Mouse (Mus musculus) intestine, embryonic 14.5 days (tissue): ENCODE measurements around the gene Dhdh. TPM values are rescaled to one million over a fixed set of nuclear protein-coding genes. Genes with fewer than 3 reads are reported as not detected.
"Not testable (repeated sequence)": the region's sequence is repeated elsewhere in the genome, so short reads cannot be mapped to it uniquely, and the experiment has no call there.

Experiments
- ATAC-seq: fragments of 200-750 bp; cut with Nextera tagmentation; replicated peaks from 2 replicates; pipeline ENCODE4 v1.8.0; 2017; ENCODE audit warnings: low read depth, moderate number of reproducible peaks, moderate TSS enrichment, moderate library complexity; ENCODE audit not compliant: low FRiP score, low TSS enrichment
- DNase-seq: peaks from one replicate; pipeline ENCODE4 v3.0.0-alpha.2; 2018; ENCODE audit warnings: low spot score
- H3K27ac ChIP-seq: fragments of 300-500 bp; sonication (generic); 2 replicates; pipeline ENCODE4 v1.5.1; 2014; ENCODE audit warnings: low read depth, mild to moderate bottlenecking, control low read depth
- H3K27me3 ChIP-seq: fragments of 300-500 bp; sonication (generic); replicated peaks from 2 replicates; pipeline ENCODE4 v1.6.1; 2014; ENCODE audit warnings: low read length, control low read depth; ENCODE audit not compliant: control insufficient read depth, insufficient read depth
- H3K36me3 ChIP-seq: fragments of 300-500 bp; sonication (generic); 2 replicates; pipeline ENCODE4 v1.6.1; 2014; ENCODE audit warnings: low read length, control low read depth; ENCODE audit not compliant: control insufficient read depth, insufficient read depth
- H3K4me1 ChIP-seq: fragments of 300-500 bp; sonication (generic); replicated peaks from 2 replicates; pipeline ENCODE4 v1.6.1; 2014; ENCODE audit warnings: low read length, control low read depth, mixed read lengths; ENCODE audit not compliant: control insufficient read depth, insufficient read depth
- H3K4me2 ChIP-seq: fragments of 300-500 bp; sonication (generic); 2 replicates; pipeline ENCODE4 v1.6.1; 2014; ENCODE audit warnings: low read length
- H3K4me3 ChIP-seq: fragments of 300-500 bp; sonication (generic); 2 replicates; pipeline ENCODE4 v1.5.1; 2014; ENCODE audit warnings: low read depth, low read length, control low read depth, mixed read lengths
- H3K9ac ChIP-seq: fragments of 300-500 bp; sonication (generic); 2 replicates; pipeline ENCODE4 v1.6.1; 2014; ENCODE audit warnings: mild to moderate bottlenecking, low read length
- H3K9me3 ChIP-seq: fragments of 300-500 bp; sonication (generic); 2 replicates; pipeline ENCODE4 v1.6.1; 2016; ENCODE audit warnings: low read length, control low read depth; ENCODE audit not compliant: control insufficient read depth
- WGBS: fragments of 180-500 bp; shearing (Covaris S2); extraction: QIAGEN DNeasy Blood & Tissue Kit; methylation state at CpG from one replicate; pipeline ENCODE4 v1.1.7; 2014; 5-methylcytosine and 5-hydroxymethylcytosine counted together
- polyA plus RNA-seq: library from polyadenylated mRNA; unstranded; fragments of >200 nt; fragmentation: Nextera tagmentation; extraction: Ambion mirVana; gene quantifications from 2 replicates; pipeline ENCODE4 v1.2.1, GENCODE M21; 2014

Gene Dhdh
- polyA plus RNA-seq, 1 experiment from 2014 or later = 3.5 TPM

- no peak overlapping the region for H3K4me3 ChIP-seq
- no peak overlapping the region for H3K4me2 ChIP-seq
- H3K27ac ChIP-seq = no peak overlapping the region
- peaks cover 8% of the 10 kb centered on the region; the same call in 1 of the 2 replicates for H3K36me3 ChIP-seq
- no peaks in the 10 kb centered on the region for H3K27me3 ChIP-seq
- no peak overlapping the region for H3K9ac ChIP-seq
- peaks cover 24% of the 10 kb centered on the region for H3K4me1 ChIP-seq
- no peak for DNase-seq
- no peak for ATAC-seq
- H3K9me3 ChIP-seq = no peaks in the 10 kb centered on the region
- WGBS = 93% methylated on average over 16 of the region's 16 CpGs
These were observed 30.0 kb upstream of the Dhdh start for GRCm38 (mm10) chr7:45518618-45519017.

- H3K4me2 ChIP-seq, H3K4me3 ChIP-seq, DNase-seq, H3K9me3 ChIP-seq, H3K27me3 ChIP-seq, H3K9ac ChIP-seq, ATAC-seq, H3K36me3 ChIP-seq, H3K4me1 ChIP-seq, H3K27ac ChIP-seq: not testable (repeated sequence)
- 73% methylated on average over 5 of the region's 5 CpGs for WGBS
These were observed 28.2 kb upstream of the Dhdh start for GRCm38 (mm10) chr7:45516846-45517245.

- H3K9ac ChIP-seq = no peak overlapping the region
- H3K4me1 ChIP-seq = peaks cover 10% of the 10 kb centered on the region
- peak overlapping the region; percentile 36 for H3K4me2 ChIP-seq
- 22% methylated on average over 16 of the region's 16 CpGs for WGBS
- ATAC-seq (peak; percentile 41), DNase-seq (no peak)
- H3K4me3 ChIP-seq = no peak overlapping the region
- H3K36me3 ChIP-seq = no peaks in the 10 kb centered on the region
- H3K27me3 ChIP-seq = no peaks in the 10 kb centered on the region
- peak overlapping the region; percentile 75 for H3K27ac ChIP-seq
- no peaks in the 10 kb centered on the region for H3K9me3 ChIP-seq
These were observed 26.8 kb upstream of the Dhdh start for GRCm38 (mm10) chr7:45515436-45515835.

GRCm38 (mm10) chr7:45514411-45514810 lies 25.8 kb upstream of the Dhdh start:
- Histone ChIP-seq H3K9me3 (no peaks in the 10 kb centered on the region), H3K4me1 (peaks cover 8% of the 10 kb centered on the region), H3K36me3 (no peaks in the 10 kb centered on the region), H3K27ac (peak overlapping the region; percentile 75), H3K4me2 (no peak overlapping the region), H3K4me3 (no peak overlapping the region), H3K9ac (no peak overlapping the region), H3K27me3 (no peaks in the 10 kb centered on the region)
- 87% methylated on average over 7 of the region's 7 CpGs for WGBS
- no peak for ATAC-seq
- no peak for DNase-seq

- no peaks in the 10 kb centered on the region for H3K27me3 ChIP-seq
- peak; percentile 82 for ATAC-seq
- peaks cover 29% of the 10 kb centered on the region for H3K36me3 ChIP-seq
- H3K4me2 ChIP-seq = peak within 1 kb of the TSS; percentile 93
- DNase-seq = peak; percentile 99
- peak within 1 kb of the TSS; percentile 71 for H3K4me3 ChIP-seq
- H3K9me3 ChIP-seq = no peaks in the 10 kb centered on the region
- peak within 1 kb of the TSS; percentile 64 for H3K9ac ChIP-seq
- H3K4me1 ChIP-seq = peaks cover 17% of the 10 kb centered on the region
- under 1% methylated on average over 44 of the region's 44 CpGs for WGBS
- peak within 1 kb of the TSS; percentile 96 for H3K27ac ChIP-seq
These were observed 21.5 kb upstream of the Dhdh start, which contains the start of gene Nucb1 for GRCm38 (mm10) chr7:45509912-45510787. Nucb1 (minus strand) TSS chr7:45510406.

- Histone ChIP-seq H3K4me3 (peak overlapping the region; percentile 71), H3K9ac (peak overlapping the region; percentile 64), H3K27me3 (no peaks in the 10 kb centered on the region), H3K27ac (peak overlapping the region; percentile 96), H3K36me3 (peaks cover 33% of the 10 kb centered on the region), H3K9me3 (no peaks in the 10 kb centered on the region), H3K4me1 (peaks cover 15% of the 10 kb centered on the region), H3K4me2 (peak overlapping the region; percentile 93)
- WGBS = 25% methylated on average over 19 of the region's 19 CpGs
- DNase-seq = no peak
- ATAC-seq = peak; percentile 10; the same call in 1 of the 2 replicates
These were observed 20.7 kb upstream of the Dhdh start for GRCm38 (mm10) chr7:45509181-45509882.

- Histone ChIP-seq H3K9ac (no peak overlapping the region), H3K27me3 (no peaks in the 10 kb centered on the region), H3K9me3 (no peaks in the 10 kb centered on the region), H3K36me3 (peaks cover 33% of the 10 kb centered on the region), H3K27ac (no peak overlapping the region), H3K4me2 (peak overlapping the region; percentile 93), H3K4me1 (peaks cover 15% of the 10 kb centered on the region), H3K4me3 (peak overlapping the region; percentile 71; the same call in 1 of the 2 replicates)
- ATAC-seq = no peak
- 79% methylated on average over 6 of the region's 6 CpGs for WGBS
- no peak for DNase-seq
These were observed 20.0 kb upstream of the Dhdh start for GRCm38 (mm10) chr7:45508561-45508960.

GRCm38 (mm10) chr7:45507583-45507982 lies 19.0 kb upstream of the Dhdh start:
- peaks cover 40% of the 10 kb centered on the region for H3K36me3 ChIP-seq
- H3K27me3 ChIP-seq = no peaks in the 10 kb centered on the region
- no peak for DNase-seq
- H3K4me2 ChIP-seq = no peak overlapping the region
- 88% methylated on average over 6 of the region's 6 CpGs for WGBS
- H3K4me3 ChIP-seq = no peak overlapping the region
- no peak overlapping the region for H3K9ac ChIP-seq
- ATAC-seq = no peak
- H3K9me3 ChIP-seq = no peaks in the 10 kb centered on the region
- peaks cover 15% of the 10 kb centered on the region for H3K4me1 ChIP-seq
- H3K27ac ChIP-seq = no peak overlapping the region
